Mouse (Mus musculus): ENCODE measurements around the gene Prdm16. TPM values are rescaled to one million over a fixed set of nuclear protein-coding genes. Genes with fewer than 3 reads are reported as not detected.
A peak's percentile ranks its signal among the peaks of the same experiment; 100 is the strongest.

Prdm16 gene
- polyA plus RNA-seq, 1 experiment from 2014 or later: 19.0 TPM

DNA sequence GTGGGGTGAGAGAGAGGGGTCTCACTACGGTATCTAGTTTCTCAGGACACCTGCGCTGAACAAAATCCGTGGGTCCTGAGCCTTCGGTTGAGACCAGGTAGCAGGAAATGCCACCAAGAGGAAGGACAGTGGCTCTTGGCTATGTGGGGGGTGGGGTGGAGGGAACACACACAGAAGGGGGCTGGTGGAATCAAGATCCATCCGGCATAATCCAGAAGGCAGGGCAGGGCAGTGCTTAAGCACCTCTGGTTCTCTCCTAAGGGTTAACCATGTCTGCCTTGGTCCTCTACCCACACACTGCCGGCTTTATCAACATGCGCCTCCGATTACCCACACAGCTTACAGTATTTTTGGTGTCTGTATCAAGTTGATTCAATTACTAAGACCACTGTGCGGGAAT lies 191.0 kb downstream of the Prdm16 start:
- Histone ChIP-seq H3K27me3 (ENCODE audit: insufficient read depth, low read length) (peaks cover 10% of the 10 kb centered on the region; the same call in 1 of the 2 replicates), H3K4me3 (replicated peaks; ENCODE audit: low read depth, low read length) (no peak overlapping the region), H3K4me2 (ENCODE audit: low read length) (no peak overlapping the region), H3K36me3 (ENCODE audit: insufficient read depth, low read length) (no peaks in the 10 kb centered on the region), H3K9ac (ENCODE audit: low read depth, low read length) (no peak overlapping the region), H3K9me3 (replicated peaks; ENCODE audit: low read length) (no peaks in the 10 kb centered on the region), H3K27ac (no peak overlapping the region), H3K4me1 (replicated peaks; ENCODE audit: insufficient read depth, low read length) (no peaks in the 10 kb centered on the region; the same call in 1 of the 2 replicates)
- 41% methylated on average over 9 of the region's 9 CpGs for WGBS
- ATAC-seq (replicated peaks; ENCODE audit: low FRiP score, low read depth): no peak
- TF ChIP-seq CTCF (IDR thresholded peaks at IDR 0.05; ENCODE audit: low read depth): no peak
- DNase-seq (ENCODE audit: low spot score): no peak

DNA sequence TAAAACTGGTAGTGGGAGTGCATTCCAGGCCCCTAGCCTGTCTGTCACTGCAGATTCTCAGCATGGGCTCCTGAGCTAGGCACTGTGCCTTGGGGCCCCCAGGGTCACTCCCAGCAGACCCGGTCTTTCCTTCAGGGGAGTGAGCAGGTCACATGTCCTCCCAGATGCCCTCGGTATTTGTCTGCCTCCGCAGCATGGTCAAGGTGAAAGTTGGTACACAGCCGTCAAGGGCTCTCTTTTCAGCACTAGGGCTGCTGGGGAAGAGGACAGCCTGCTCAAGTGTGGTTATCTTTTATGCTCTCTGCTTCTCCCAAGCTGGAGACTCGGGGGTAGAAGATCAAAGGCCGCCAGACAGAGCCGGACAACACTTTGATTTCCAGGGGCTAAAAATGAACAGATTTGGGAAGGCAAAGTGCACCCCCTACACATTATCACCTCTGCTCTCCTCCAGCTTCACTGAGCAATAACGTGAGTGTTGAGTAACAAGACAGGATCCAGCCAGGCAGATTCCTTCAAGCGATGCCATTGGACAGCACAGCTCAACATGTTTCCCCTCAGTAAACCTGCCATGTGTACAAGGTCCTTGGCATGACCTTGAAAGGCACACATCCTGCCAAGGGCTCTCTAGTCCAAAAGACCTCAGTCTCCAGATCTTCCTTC lies 193.9 kb downstream of the Prdm16 start:
- Histone ChIP-seq H3K9ac (ENCODE audit: low read depth, low read length) (no peak overlapping the region), H3K4me3 (replicated peaks; ENCODE audit: low read depth, low read length) (no peak overlapping the region), H3K36me3 (ENCODE audit: insufficient read depth, low read length) (no peaks in the 10 kb centered on the region), H3K9me3 (replicated peaks; ENCODE audit: low read length) (no peaks in the 10 kb centered on the region), H3K27ac (no peak overlapping the region), H3K4me2 (ENCODE audit: low read length) (no peak overlapping the region), H3K27me3 (ENCODE audit: insufficient read depth, low read length) (peaks cover 6% of the 10 kb centered on the region; the same call in 1 of the 2 replicates), H3K4me1 (replicated peaks; ENCODE audit: insufficient read depth, low read length) (no peaks in the 10 kb centered on the region; the same call in 1 of the 2 replicates)
- DNase-seq (ENCODE audit: low spot score): no peak
- ATAC-seq (replicated peaks; ENCODE audit: low FRiP score, low read depth): no peak
- WGBS: 25% methylated on average over 9 of the region's 9 CpGs
- TF ChIP-seq CTCF (IDR thresholded peaks at IDR 0.05; ENCODE audit: low read depth): no peak

DNA sequence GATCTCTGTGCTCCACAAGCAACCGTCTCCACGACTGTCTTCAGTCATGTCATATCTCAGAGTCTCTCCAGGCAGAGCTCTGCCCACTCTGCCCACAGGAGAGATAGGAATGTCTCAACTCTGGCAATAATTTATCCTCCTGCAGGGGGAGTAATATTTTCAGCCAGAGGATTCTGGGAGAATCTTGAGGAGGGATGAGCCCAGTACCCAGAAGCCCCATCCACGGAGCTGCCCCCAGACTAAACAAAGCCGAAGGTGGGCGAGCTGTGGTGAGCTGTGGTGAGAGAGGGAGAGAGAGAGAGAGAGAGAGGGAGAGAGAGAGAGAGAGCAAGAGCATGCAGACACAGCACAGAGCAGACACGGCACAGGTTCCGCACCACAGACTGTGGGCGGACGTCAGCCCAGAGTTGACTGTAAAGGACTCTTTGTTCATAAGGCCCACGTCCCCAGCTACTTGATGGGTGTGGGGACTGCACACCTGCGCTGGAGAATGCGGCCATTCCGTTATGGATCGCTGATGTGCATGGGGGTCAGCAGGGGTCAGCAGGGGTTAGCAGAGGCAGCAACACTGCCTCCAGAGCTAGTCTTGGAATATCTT lies 197.1 kb downstream of the Prdm16 start:
- Histone ChIP-seq H3K9ac (ENCODE audit: low read depth, low read length) (no peak overlapping the region), H3K4me3 (replicated peaks; ENCODE audit: low read depth, low read length) (no peak overlapping the region), H3K4me1 (replicated peaks; ENCODE audit: insufficient read depth, low read length) (no peaks in the 10 kb centered on the region), H3K9me3 (replicated peaks; ENCODE audit: low read length) (no peaks in the 10 kb centered on the region), H3K36me3 (ENCODE audit: insufficient read depth, low read length) (no peaks in the 10 kb centered on the region), H3K27me3 (ENCODE audit: insufficient read depth, low read length) (0 out of 2 replicates have a peak, but pooled peaks cover under 1% of the 10 kb centered on the region), H3K27ac (no peak overlapping the region), H3K4me2 (ENCODE audit: low read length) (no peak overlapping the region)
- no peak for TF ChIP-seq CTCF (IDR thresholded peaks at IDR 0.05; ENCODE audit: low read depth)
- ATAC-seq (replicated peaks; ENCODE audit: low FRiP score, low read depth) (no peak; the same call in 1 of the 2 replicates), DNase-seq (ENCODE audit: low spot score) (no peak)
- 53% methylated on average over 14 of the region's 14 CpGs for WGBS

GRCm38 (mm10) chr4:154438610-154439009 lies 198.1 kb downstream of the Prdm16 start:
- H3K9ac ChIP-seq (ENCODE audit: low read depth, low read length): no peak overlapping the region
- WGBS: 50% methylated on average over 15 of the region's 15 CpGs
- H3K27me3 ChIP-seq (ENCODE audit: insufficient read depth, low read length): no peaks in the 10 kb centered on the region
- H3K4me1 ChIP-seq (replicated peaks; ENCODE audit: insufficient read depth, low read length): no peaks in the 10 kb centered on the region
- no peak overlapping the region for H3K4me3 ChIP-seq (replicated peaks; ENCODE audit: low read depth, low read length)
- DNase-seq (ENCODE audit: low spot score) (peak; percentile 55), ATAC-seq (replicated peaks; ENCODE audit: low FRiP score, low read depth) (no peak)
- no peaks in the 10 kb centered on the region for H3K9me3 ChIP-seq (replicated peaks; ENCODE audit: low read length)
- no peak overlapping the region for H3K4me2 ChIP-seq (ENCODE audit: low read length)
- H3K27ac ChIP-seq: no peak overlapping the region
- TF ChIP-seq CTCF (IDR thresholded peaks at IDR 0.05; ENCODE audit: low read depth): no peak
- no peaks in the 10 kb centered on the region for H3K36me3 ChIP-seq (ENCODE audit: insufficient read depth, low read length)

GRCm38 (mm10) chr4:154429770-154430169 lies 206.9 kb downstream of the Prdm16 start:
- TF ChIP-seq CTCF (IDR thresholded peaks at IDR 0.05; ENCODE audit: low read depth): no peak
- WGBS: 34% methylated on average over 2 of the region's 2 CpGs
- H3K4me1 ChIP-seq (replicated peaks; ENCODE audit: insufficient read depth, low read length): no peaks in the 10 kb centered on the region
- no peak overlapping the region for H3K9ac ChIP-seq (ENCODE audit: low read depth, low read length)
- DNase-seq (ENCODE audit: low spot score) (no peak), ATAC-seq (replicated peaks; ENCODE audit: low FRiP score, low read depth) (no peak; the same call in 1 of the 2 replicates)
- H3K9me3 ChIP-seq (replicated peaks; ENCODE audit: low read length): no peaks in the 10 kb centered on the region
- H3K4me3 ChIP-seq (replicated peaks; ENCODE audit: low read depth, low read length): no peak overlapping the region
- H3K27me3 ChIP-seq (ENCODE audit: insufficient read depth, low read length): 0 out of 2 replicates have a peak, but pooled peaks cover 9% of the 10 kb centered on the region
- H3K27ac ChIP-seq: no peak overlapping the region
- no peak overlapping the region for H3K4me2 ChIP-seq (ENCODE audit: low read length)
- no peaks in the 10 kb centered on the region for H3K36me3 ChIP-seq (ENCODE audit: insufficient read depth, low read length)

- Histone ChIP-seq H3K36me3 (ENCODE audit: insufficient read depth, low read length) (no peaks in the 10 kb centered on the region), H3K4me1 (replicated peaks; ENCODE audit: insufficient read depth, low read length) (no peaks in the 10 kb centered on the region), H3K27ac (no peak overlapping the region), H3K9me3 (replicated peaks; ENCODE audit: low read length) (no peaks in the 10 kb centered on the region), H3K9ac (ENCODE audit: low read depth, low read length) (no peak overlapping the region), H3K4me3 (replicated peaks; ENCODE audit: low read depth, low read length) (no peak overlapping the region), H3K4me2 (ENCODE audit: low read length) (no peak overlapping the region), H3K27me3 (ENCODE audit: insufficient read depth, low read length) (0 out of 2 replicates have a peak, but pooled peaks cover 17% of the 10 kb centered on the region)
- DNase-seq (ENCODE audit: low spot score) (no peak), ATAC-seq (replicated peaks; ENCODE audit: low FRiP score, low read depth) (no peak)
- WGBS: 85% methylated on average over 7 of the region's 7 CpGs
- no peak for TF ChIP-seq CTCF (IDR thresholded peaks at IDR 0.05; ENCODE audit: low read depth)
Measured at GRCm38 (mm10) chr4:154426901-154427300, 209.8 kb downstream of the Prdm16 start.

Measured in kidney, postnatal 0 days (tissue).